Mouse (Mus musculus): ENCODE data around the gene Acad10.

DNA sequence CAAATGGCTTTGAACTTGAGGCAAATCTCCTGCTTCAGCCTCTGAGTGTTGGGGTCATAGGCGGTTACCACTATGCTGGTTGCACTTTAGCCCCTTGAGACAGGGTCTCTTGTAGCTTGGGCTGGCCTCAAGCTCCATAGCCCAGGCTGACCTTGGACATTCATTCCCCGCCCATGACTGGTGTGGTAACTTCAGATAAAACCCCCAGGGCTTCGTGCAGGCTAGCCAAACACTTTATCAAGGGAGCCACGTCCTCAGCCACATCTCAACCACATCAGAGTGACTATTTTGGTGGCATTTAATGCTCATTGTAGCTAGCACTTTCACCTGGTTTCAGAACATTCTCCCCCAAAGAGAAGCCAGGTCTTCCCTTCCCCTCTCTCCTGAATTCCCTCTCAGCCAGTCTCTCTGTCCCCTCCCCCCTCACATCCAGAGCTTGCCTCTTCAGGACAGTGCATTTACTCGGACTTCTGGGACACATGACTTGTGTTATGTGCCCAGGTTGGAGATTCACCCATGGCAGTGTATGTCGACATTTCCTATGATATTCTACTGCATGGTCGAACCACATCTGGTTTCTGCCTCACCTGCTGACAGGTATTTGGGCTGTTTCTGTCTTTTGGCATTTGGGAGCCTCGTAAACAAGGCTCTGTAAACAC is 40.9 kb upstream of the Acad10 start:
- TF ChIP-seq GATA1 (IDR thresholded peaks at IDR 0.05; ENCODE audit: borderline replicate concordance, low read length) (no peak), FLI1 (IDR thresholded peaks at IDR 0.05; ENCODE audit: low read length) (no peak)
